Mouse (Mus musculus) MEL (cell line): ENCODE results near the gene Fmo6. TPM values are rescaled to one million over a fixed set of nuclear protein-coding genes. Genes with fewer than 3 reads are reported as not detected.

Source experiments
- DNase-seq: peaks from one replicate; pipeline ENCODE4 v3.0.0; 2011; ENCODE audit warnings: low read depth, low spot score
- H3K27ac ChIP-seq: 2 replicates; pipeline ENCODE4 v1.5.1; 2012; ENCODE audit warnings: low read depth, mild to moderate bottlenecking, control low read depth, low read length, moderate library complexity; ENCODE audit not compliant: control insufficient read depth
- H3K27me3 ChIP-seq, 2 experiments: fragments of 150-350 bp in 1 of 2; sonication (generic) in 1 of 2; 2 replicates each; pipeline ENCODE4 v1.6.1; 2012; ENCODE audit warnings: low read length in 2 of 2, mild to moderate bottlenecking in 2 of 2, improper control_type of control experiment in 1 of 2, moderate library complexity in 1 of 2; ENCODE audit not compliant: insufficient read depth in 2 of 2, control insufficient read depth in 1 of 2
- H3K36me3 ChIP-seq, 2 experiments: 2 replicates each; pipeline ENCODE4 v1.6.1; 2012 to 2014; ENCODE audit warnings: low read length in 2 of 2, improper control_type of control experiment in 1 of 2, inconsistent platforms in 1 of 2, mild to moderate bottlenecking in 1 of 2; ENCODE audit not compliant: insufficient read depth in 2 of 2, control insufficient read depth in 1 of 2
- H3K4me1 ChIP-seq, 2 experiments: fragments of 150-350 bp in 1 of 2; sonication (generic) in 1 of 2; 2 replicates each; pipeline ENCODE4 v1.6.1; 2012; ENCODE audit warnings: low read length in 2 of 2, improper control_type of control experiment in 1 of 2, mild to moderate bottlenecking in 1 of 2; ENCODE audit not compliant: insufficient read depth in 2 of 2, control insufficient read depth in 1 of 2
- H3K4me3 ChIP-seq, 2 experiments: fragments of 150-350 bp in 1 of 2; sonication (generic) in 1 of 2; 2 replicates each; pipeline ENCODE4 v1.5.1; 2012; ENCODE audit warnings: low read depth in 2 of 2, low read length in 2 of 2, mild to moderate bottlenecking in 2 of 2, moderate library complexity in 2 of 2, control low read depth in 1 of 2, improper control_type of control experiment in 1 of 2; ENCODE audit not compliant: control insufficient read depth in 1 of 2, insufficient read depth in 1 of 2
- H3K79me2 ChIP-seq: 2 replicates; pipeline ENCODE4 v1.6.1; 2012; ENCODE audit warnings: mild to moderate bottlenecking, low read length, moderate library complexity; ENCODE audit not compliant: control insufficient read depth, poor library complexity, insufficient read depth
- H3K9ac ChIP-seq: 2 replicates; pipeline ENCODE4 v1.6.1; 2012; ENCODE audit warnings: low read depth, mild to moderate bottlenecking, control low read depth, low read length, moderate library complexity; ENCODE audit not compliant: control insufficient read depth, poor library complexity, severe bottlenecking
- H3K9me3 ChIP-seq: fragments of 150-350 bp; sonication (generic); replicated peaks from 2 replicates; pipeline ENCODE4 v1.6.1; 2012; ENCODE audit warnings: mild to moderate bottlenecking, low read length, improper control_type of control experiment, moderate library complexity; ENCODE audit not compliant: insufficient read depth
- CHD2 ChIP-seq: IDR thresholded peaks from 2 replicates; pipeline ENCODE4 v1.6.1; 2011; ENCODE audit warnings: low read length, improper control_type of control experiment
- CTCF ChIP-seq, 3 experiments: IDR thresholded peaks in 2 of 3; conservative IDR thresholded peaks in 1 of 3; 2 replicates each; pipeline ENCODE4 v1.5.1; 2011 to 2012; ENCODE audit warnings: low read length in 3 of 3, low read depth in 2 of 3, mild to moderate bottlenecking in 2 of 3, improper control_type of control experiment in 1 of 3, inconsistent platforms in 1 of 3, mixed read lengths in 1 of 3, moderate library complexity in 1 of 3; ENCODE audit not compliant: control insufficient read depth in 1 of 3, insufficient read depth in 1 of 3, poor library complexity in 1 of 3, severe bottlenecking in 1 of 3
- ELF1 ChIP-seq: IDR thresholded peaks from 2 replicates; pipeline ENCODE4 v1.6.1; 2014; ENCODE audit warnings: low read depth, mild to moderate bottlenecking, inconsistent platforms, low read length, improper control_type of control experiment, moderate library complexity
- EP300 ChIP-seq, 2 experiments: IDR thresholded peaks; 2 replicates each; pipeline ENCODE4 v1.6.1; 2011; ENCODE audit warnings: improper control_type of control experiment in 2 of 2, low read length in 2 of 2, low read depth in 1 of 2, mild to moderate bottlenecking in 1 of 2
- GABPA ChIP-seq: IDR thresholded peaks from 2 replicates; pipeline ENCODE4 v1.6.1; 2012; ENCODE audit warnings: low read depth, mild to moderate bottlenecking, inconsistent platforms, low read length, improper control_type of control experiment, moderate library complexity
- HCFC1 ChIP-seq: IDR thresholded peaks from 2 replicates; pipeline ENCODE4 v1.6.1; 2012; ENCODE audit warnings: low read depth, mild to moderate bottlenecking, inconsistent platforms, low read length, improper control_type of control experiment, moderate library complexity
- JUND ChIP-seq: IDR thresholded peaks from 2 replicates; pipeline ENCODE4 v1.6.1; 2011; ENCODE audit warnings: low read depth, mild to moderate bottlenecking, improper control_type of control experiment, low read length
- KAT2A ChIP-seq: conservative IDR thresholded peaks from 2 replicates; pipeline ENCODE4 v1.6.1; 2012; ENCODE audit warnings: low read depth, low read length, improper control_type of control experiment, inconsistent platforms
- MAFK ChIP-seq: IDR thresholded peaks from 2 replicates; pipeline ENCODE4 v1.6.1; 2011; ENCODE audit warnings: low read depth, mild to moderate bottlenecking, low read length, improper control_type of control experiment, borderline replicate concordance
- MAX ChIP-seq: IDR thresholded peaks from 2 replicates; pipeline ENCODE4 v1.6.1; 2011; ENCODE audit warnings: low read length, improper control_type of control experiment
- MAZ ChIP-seq: IDR thresholded peaks from 2 replicates; pipeline ENCODE4 v1.6.1; 2012; ENCODE audit warnings: low read depth, mild to moderate bottlenecking, inconsistent platforms, low read length, improper control_type of control experiment
- MEF2A ChIP-seq: IDR thresholded peaks from 2 replicates; pipeline ENCODE4 v1.6.1; 2014; ENCODE audit warnings: low read depth, mild to moderate bottlenecking, inconsistent platforms, low read length, improper control_type of control experiment; ENCODE audit not compliant: poor library complexity, insufficient replicate concordance, severe bottlenecking; ENCODE audit errors: extremely low read depth
- MXI1 ChIP-seq: IDR thresholded peaks from 2 replicates; pipeline ENCODE4 v1.6.1; 2011; ENCODE audit warnings: mild to moderate bottlenecking, low read depth, low read length, improper control_type of control experiment
- MYC ChIP-seq: IDR thresholded peaks from 2 replicates; pipeline ENCODE4 v1.6.1; 2011; ENCODE audit warnings: low read depth, mild to moderate bottlenecking, low read length, improper control_type of control experiment, moderate library complexity
- NELFE ChIP-seq: IDR thresholded peaks from 2 replicates; pipeline ENCODE4 v1.6.1; 2011; ENCODE audit warnings: low read depth, low read length, improper control_type of control experiment
- NRF1 ChIP-seq: IDR thresholded peaks from 2 replicates; pipeline ENCODE4 v1.6.1; 2014; ENCODE audit warnings: low read depth, mild to moderate bottlenecking, inconsistent platforms, low read length, improper control_type of control experiment, moderate library complexity; ENCODE audit not compliant: poor library complexity, insufficient read depth, severe bottlenecking
- POLR2AphosphoS2 ChIP-seq: IDR thresholded peaks from 2 replicates; pipeline ENCODE4 v1.6.1; 2011; ENCODE audit warnings: low read length, improper control_type of control experiment
- RAD21 ChIP-seq: IDR thresholded peaks from 2 replicates; pipeline ENCODE4 v1.6.1; 2011; ENCODE audit warnings: mild to moderate bottlenecking, low read depth, low read length, improper control_type of control experiment
- RCOR1 ChIP-seq: IDR thresholded peaks from 2 replicates; pipeline ENCODE4 v1.6.1; 2012; ENCODE audit warnings: low read depth, mild to moderate bottlenecking, inconsistent platforms, low read length, improper control_type of control experiment
- SIN3A ChIP-seq: IDR thresholded peaks from 2 replicates; pipeline ENCODE4 v1.6.1; 2012; ENCODE audit warnings: low read length, improper control_type of control experiment, inconsistent platforms
- SMC3 ChIP-seq: IDR thresholded peaks from 2 replicates; pipeline ENCODE4 v1.6.1; 2011; ENCODE audit warnings: low read depth, low read length, improper control_type of control experiment
- TAL1 ChIP-seq: IDR thresholded peaks from 2 replicates; pipeline ENCODE4 v1.6.1; 2012; ENCODE audit warnings: mild to moderate bottlenecking, inconsistent platforms, low read length, moderate library complexity, mixed read lengths
- TCF12 ChIP-seq: IDR thresholded peaks from 2 replicates; pipeline ENCODE4 v1.6.1; 2014; ENCODE audit warnings: low read depth, mild to moderate bottlenecking, inconsistent platforms, low read length, improper control_type of control experiment, moderate library complexity
- UBTF ChIP-seq: IDR thresholded peaks from 2 replicates; pipeline ENCODE4 v1.6.1; 2012; ENCODE audit warnings: low read depth, mild to moderate bottlenecking, inconsistent platforms, low read length, improper control_type of control experiment, moderate library complexity, borderline replicate concordance; ENCODE audit not compliant: insufficient read depth
- ZKSCAN1 ChIP-seq: IDR thresholded peaks from 2 replicates; pipeline ENCODE4 v1.6.1; 2012; ENCODE audit warnings: low read depth, mild to moderate bottlenecking, inconsistent platforms, low read length, improper control_type of control experiment, moderate library complexity
- ZMIZ1 ChIP-seq: IDR thresholded peaks from 2 replicates; pipeline ENCODE4 v1.6.1; 2012; ENCODE audit warnings: low read depth, mild to moderate bottlenecking, inconsistent platforms, low read length, improper control_type of control experiment, moderate library complexity
- ZNF384 ChIP-seq: IDR thresholded peaks from 2 replicates; pipeline ENCODE4 v1.6.1; 2012; ENCODE audit warnings: low read depth, mild to moderate bottlenecking, inconsistent platforms, low read length, improper control_type of control experiment
- polyA plus RNA-seq, 2 experiments: library from polyadenylated mRNA; stranded (reverse) in 1 of 2; unstranded in 1 of 2; fragments of >175 nt in 1 of 2; fragments of >200 nt in 1 of 2; gene quantifications; 2 replicates each; pipeline versions ENCODE4 v1.2.1 to v1.2.4; 2012; ENCODE audit warnings: low replicate concordance in 2 of 2, low read depth in 1 of 2; ENCODE audit not compliant: insufficient read length in 2 of 2, insufficient read depth in 1 of 2, missing spikeins in 1 of 2
- total RNA-seq: library from RNA; depleted of rRNA; stranded (reverse); fragments of 300-350 nt; gene quantifications from 2 replicates; pipeline ENCODE4 v1.2.3, GENCODE M21; 2012

The Fmo6 gene
- total and polyA plus RNA-seq, 3 experiments, result not detected

- TF ChIP-seq SIN3A, result no peak
- no peak for TF ChIP-seq MEF2A
- no peak for TF ChIP-seq ZKSCAN1
- no peak for TF ChIP-seq MYC
- TF ChIP-seq NELFE, result no peak
- TF ChIP-seq POLR2AphosphoS2, result no peak
- no peak for TF ChIP-seq JUND
- no peak for TF ChIP-seq MAZ
- TF ChIP-seq MAFK, result no peak
- TF ChIP-seq TCF12, result no peak
- TF ChIP-seq MXI1, result no peak
- TF ChIP-seq TAL1, result no peak
- TF ChIP-seq ELF1, result no peak
- no peak for TF ChIP-seq GABPA
- TF ChIP-seq ZNF384, result no peak
- no peak for TF ChIP-seq CTCF (IDR thresholded peaks at IDR 0.05 in 2 of 3, conservative IDR thresholded peaks at IDR 0.05 in 1 of 3; ENCODE audit: control insufficient read depth in 1 of 3, insufficient read depth in 1 of 3, low read depth in 2 of 3, low read length in 3 of 3, poor library complexity in 1 of 3, severe bottlenecking in 1 of 3)
- no peak for TF ChIP-seq RAD21
- TF ChIP-seq CHD2, result no peak
- Histone ChIP-seq H3K27me3 (no peaks in the 10 kb centered on the region), H3K4me3 (no peak overlapping the region), H3K79me2 (no peaks in the 10 kb centered on the region), H3K27ac (no peak overlapping the region), H3K36me3 (no peaks in the 10 kb centered on the region), H3K9me3 (no peaks in the 10 kb centered on the region), H3K9ac (no peak overlapping the region), H3K4me1 (no peaks in the 10 kb centered on the region)
- DNase-seq, result no peak
These were observed 25.2 kb downstream of the Fmo6 start for GRCm38 (mm10) chr1:162912085-162912484.

GRCm38 (mm10) chr1:162901879-162902278, 35.4 kb downstream of the Fmo6 start:
- H3K36me3 ChIP-seq, result no peaks in the 10 kb centered on the region
- no peaks in the 10 kb centered on the region for H3K9me3 ChIP-seq
- no peak for DNase-seq
- TF ChIP-seq MAZ (no peak), MXI1 (no peak), JUND (no peak), SMC3 (no peak), RCOR1 (no peak), EP300 (IDR thresholded peaks at IDR 0.05; ENCODE audit: low read depth in 1 of 2, low read length in 2 of 2) (no peak), NRF1 (no peak), MAX (no peak), UBTF (no peak), HCFC1 (no peak), KAT2A (no peak), TCF12 (no peak), ZMIZ1 (no peak)
- H3K9ac ChIP-seq, result no peak overlapping the region
- no peaks in the 10 kb centered on the region for H3K79me2 ChIP-seq
- H3K27me3 ChIP-seq, result no peaks in the 10 kb centered on the region; a peak in 1 of 4 replicates
- no peaks in the 10 kb centered on the region for H3K4me1 ChIP-seq
- no peak overlapping the region for H3K27ac ChIP-seq
- no peak overlapping the region for H3K4me3 ChIP-seq
